Mouse (Mus musculus): ENCODE measurements around the gene E2f6. TPM values are rescaled to one million over a fixed set of nuclear protein-coding genes. Genes with fewer than 3 reads are reported as not detected.

Gene E2f6
- polyA plus RNA-seq, 1 experiment = 6.5 TPM

- DNase-seq (ENCODE audit: low read depth in 1 of 2, low spot score in 2 of 2) = no peak
- WGBS = 82% methylated on average over 14 of the region's 14 CpGs
- no peaks in the 10 kb centered on the region for H3K36me3 ChIP-seq (ENCODE audit: control insufficient read depth, insufficient read depth, low read length)
- TF ChIP-seq CTCF (IDR thresholded peaks at IDR 0.05; ENCODE audit: extremely low read depth, insufficient read depth, insufficient read length, insufficient replicate concordance) (no peak), POLR2A (IDR thresholded peaks at IDR 0.05; ENCODE audit: low read depth, low read length) (no peak)
- H3K4me1 ChIP-seq (ENCODE audit: control insufficient read depth, insufficient read depth, insufficient read length) = no peaks in the 10 kb centered on the region
- no peak overlapping the region for H3K4me3 ChIP-seq (ENCODE audit: extremely low read depth, insufficient read depth, insufficient read length)
- no peaks in the 10 kb centered on the region for H3K27me3 ChIP-seq (ENCODE audit: control insufficient read depth, insufficient read depth, low read length)
- H3K27ac ChIP-seq (ENCODE audit: insufficient read depth, low read length) = no peak overlapping the region
Observed at GRCm38 (mm10) chr12:16844623-16845592, 34.1 kb downstream of the E2f6 start.

- Histone ChIP-seq H3K4me3 (ENCODE audit: extremely low read depth, insufficient read depth, insufficient read length) (no peak overlapping the region), H3K4me1 (ENCODE audit: control insufficient read depth, insufficient read depth, insufficient read length) (no peaks in the 10 kb centered on the region), H3K27ac (ENCODE audit: insufficient read depth, low read length) (no peak overlapping the region), H3K27me3 (ENCODE audit: control insufficient read depth, insufficient read depth, low read length) (no peaks in the 10 kb centered on the region), H3K36me3 (ENCODE audit: control insufficient read depth, insufficient read depth, low read length) (no peaks in the 10 kb centered on the region)
- no peak for TF ChIP-seq POLR2A (IDR thresholded peaks at IDR 0.05; ENCODE audit: low read depth, low read length)
- no peak for TF ChIP-seq CTCF (IDR thresholded peaks at IDR 0.05; ENCODE audit: extremely low read depth, insufficient read depth, insufficient read length, insufficient replicate concordance)
- no peak for DNase-seq (ENCODE audit: low read depth in 1 of 2, low spot score in 2 of 2)
- 67% methylated on average over 4 of the region's 4 CpGs for WGBS
Observed at GRCm38 (mm10) chr12:16847204-16847792, 36.5 kb downstream of the E2f6 start.

DNA sequence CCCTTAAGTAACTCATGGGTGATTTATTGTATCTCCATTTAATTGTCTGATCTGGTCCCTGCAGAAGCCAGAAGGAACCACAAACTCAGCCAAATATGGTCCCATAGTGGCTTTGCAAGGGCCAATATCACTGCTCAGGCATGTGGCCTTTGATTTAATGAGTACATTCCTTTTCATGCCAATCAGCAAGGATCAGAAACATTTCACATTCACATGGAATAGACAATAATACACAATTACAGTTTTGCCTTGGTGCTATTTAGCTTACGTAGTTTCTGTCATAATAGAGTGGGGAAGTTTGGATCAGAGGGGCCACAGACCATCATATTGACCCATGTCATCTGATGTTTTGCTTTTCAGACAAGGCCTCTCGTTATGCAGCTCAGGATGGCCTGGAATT lies 37.7 kb downstream of the E2f6 start:
- Histone ChIP-seq H3K4me1 (ENCODE audit: control insufficient read depth, insufficient read depth, insufficient read length) (no peaks in the 10 kb centered on the region), H3K4me3 (ENCODE audit: extremely low read depth, insufficient read depth, insufficient read length) (no peak overlapping the region), H3K27me3 (ENCODE audit: control insufficient read depth, insufficient read depth, low read length) (no peaks in the 10 kb centered on the region), H3K36me3 (ENCODE audit: control insufficient read depth, insufficient read depth, low read length) (no peaks in the 10 kb centered on the region), H3K27ac (ENCODE audit: insufficient read depth, low read length) (no peak overlapping the region)
- TF ChIP-seq POLR2A (IDR thresholded peaks at IDR 0.05; ENCODE audit: low read depth, low read length) = no peak
- TF ChIP-seq CTCF (IDR thresholded peaks at IDR 0.05; ENCODE audit: extremely low read depth, insufficient read depth, insufficient read length, insufficient replicate concordance) = no peak
- WGBS = 89% methylated on average over 2 of the region's 2 CpGs
- no peak for DNase-seq (ENCODE audit: low read depth in 1 of 2, low spot score in 2 of 2)

GRCm38 (mm10) chr12:16849821-16850220 lies 39.1 kb downstream of the E2f6 start:
- Histone ChIP-seq H3K27me3 (ENCODE audit: control insufficient read depth, insufficient read depth, low read length) (no peaks in the 10 kb centered on the region), H3K4me1 (ENCODE audit: control insufficient read depth, insufficient read depth, insufficient read length) (no peaks in the 10 kb centered on the region), H3K4me3 (ENCODE audit: extremely low read depth, insufficient read depth, insufficient read length) (no peak overlapping the region), H3K36me3 (ENCODE audit: control insufficient read depth, insufficient read depth, low read length) (no peaks in the 10 kb centered on the region), H3K27ac (ENCODE audit: insufficient read depth, low read length) (no peak overlapping the region)
- no peak for TF ChIP-seq CTCF (IDR thresholded peaks at IDR 0.05; ENCODE audit: extremely low read depth, insufficient read depth, insufficient read length, insufficient replicate concordance)
- no peak for TF ChIP-seq POLR2A (IDR thresholded peaks at IDR 0.05; ENCODE audit: low read depth, low read length)
- WGBS = 38% methylated on average over 2 of the region's 2 CpGs
- no peak for DNase-seq (ENCODE audit: low read depth in 1 of 2, low spot score in 2 of 2)

DNA sequence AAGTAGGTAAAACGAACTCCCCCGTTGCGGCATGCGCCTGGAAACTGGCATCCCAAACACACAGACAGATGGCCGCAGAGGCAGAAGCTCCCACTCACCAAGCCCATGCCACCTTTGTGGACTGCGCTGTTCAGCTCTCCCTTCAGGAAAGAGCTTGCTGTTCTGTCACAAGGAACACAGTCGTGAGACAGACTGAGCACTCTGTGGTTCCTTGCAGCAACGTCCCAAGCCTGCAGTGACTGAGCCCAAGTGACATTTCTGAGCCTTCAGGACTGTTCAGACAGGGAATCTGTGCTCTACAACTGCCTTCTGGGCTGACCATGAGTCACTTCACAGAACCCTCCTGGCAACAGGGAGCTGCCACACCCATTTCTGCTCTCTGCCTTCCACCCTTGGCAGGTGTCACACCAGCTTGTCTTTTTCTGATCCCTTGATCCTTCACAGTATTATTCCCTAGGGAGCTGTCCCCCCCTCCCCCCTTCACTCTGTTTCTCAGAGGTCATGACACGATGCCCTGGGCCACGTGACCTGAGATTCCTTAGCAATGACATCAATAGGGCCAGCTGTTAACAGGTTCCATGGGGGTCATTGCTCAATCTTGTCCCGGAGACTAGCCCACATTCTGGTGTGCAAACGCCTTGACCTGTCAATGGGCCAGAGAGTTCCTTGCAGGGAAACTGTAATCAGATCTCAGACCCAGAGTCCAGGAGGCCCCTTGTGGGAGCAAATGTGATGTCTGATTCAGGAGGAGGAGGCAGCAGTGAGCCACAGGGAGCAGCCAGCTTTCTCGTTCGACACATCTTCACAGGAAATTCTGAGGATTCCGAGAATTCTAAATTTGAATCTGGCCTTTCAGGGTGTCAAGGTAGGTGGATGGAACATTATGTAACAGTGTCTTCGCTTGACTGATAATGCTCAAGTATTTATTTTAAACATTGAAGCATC lies 39.9 kb downstream of the E2f6 start:
- H3K36me3 ChIP-seq (ENCODE audit: control insufficient read depth, insufficient read depth, low read length) = no peaks in the 10 kb centered on the region
- no peak overlapping the region for H3K27ac ChIP-seq (ENCODE audit: insufficient read depth, low read length)
- 81% methylated on average over 16 of the region's 16 CpGs for WGBS
- H3K4me1 ChIP-seq (ENCODE audit: control insufficient read depth, insufficient read depth, insufficient read length) = no peaks in the 10 kb centered on the region
- TF ChIP-seq CTCF (IDR thresholded peaks at IDR 0.05; ENCODE audit: extremely low read depth, insufficient read depth, insufficient read length, insufficient replicate concordance) (no peak), POLR2A (IDR thresholded peaks at IDR 0.05; ENCODE audit: low read depth, low read length) (no peak)
- H3K4me3 ChIP-seq (ENCODE audit: extremely low read depth, insufficient read depth, insufficient read length) = no peak overlapping the region
- H3K27me3 ChIP-seq (ENCODE audit: control insufficient read depth, insufficient read depth, low read length) = no peaks in the 10 kb centered on the region
- no peak for DNase-seq (ENCODE audit: low read depth in 1 of 2, low spot score in 2 of 2)

DNA sequence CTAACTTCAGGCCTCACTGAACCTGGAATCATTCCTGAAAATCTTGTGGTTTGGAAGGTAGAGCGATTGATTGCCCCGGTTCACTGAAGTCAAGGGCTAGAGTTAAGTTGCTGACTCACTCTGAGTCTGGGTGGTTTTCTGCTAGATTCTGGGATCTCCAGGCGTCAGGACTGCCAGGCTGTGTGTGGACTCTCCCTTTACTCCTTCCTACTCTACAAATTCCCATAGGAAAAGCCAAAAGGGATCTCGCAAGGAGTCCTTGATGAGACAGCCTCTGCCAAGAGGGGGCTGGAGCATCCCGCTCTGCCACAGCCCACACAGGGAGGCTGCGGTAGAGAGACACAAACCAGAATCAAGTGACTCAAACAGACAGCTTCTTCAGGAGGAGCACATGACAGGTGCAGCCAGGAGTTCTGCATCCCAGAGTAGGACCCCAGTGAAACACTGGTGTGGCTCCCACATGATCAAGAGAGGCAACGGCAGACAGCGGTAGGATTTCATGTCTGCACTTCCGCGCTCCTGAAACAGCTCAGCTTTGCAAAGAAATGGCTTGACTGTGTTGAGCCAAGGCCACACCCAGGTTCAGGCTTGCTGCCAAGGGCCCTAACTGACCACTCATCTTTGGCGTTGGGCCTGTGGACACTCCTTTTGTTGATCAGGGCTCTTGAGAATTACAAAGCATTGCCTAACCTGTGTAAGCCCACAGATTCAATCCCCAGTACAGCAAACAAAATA lies 42.8 kb downstream of the E2f6 start:
- no peak for DNase-seq (ENCODE audit: low read depth in 1 of 2, low spot score in 2 of 2)
- Histone ChIP-seq H3K27ac (ENCODE audit: insufficient read depth, low read length) (0 out of 2 replicates have a peak overlapping the region, but pooled peaks have one; percentile 7), H3K36me3 (ENCODE audit: control insufficient read depth, insufficient read depth, low read length) (no peaks in the 10 kb centered on the region), H3K4me1 (ENCODE audit: control insufficient read depth, insufficient read depth, insufficient read length) (no peaks in the 10 kb centered on the region), H3K27me3 (ENCODE audit: control insufficient read depth, insufficient read depth, low read length) (no peaks in the 10 kb centered on the region), H3K4me3 (ENCODE audit: extremely low read depth, insufficient read depth, insufficient read length) (no peak overlapping the region)
- no peak for TF ChIP-seq POLR2A (IDR thresholded peaks at IDR 0.05; ENCODE audit: low read depth, low read length)
- TF ChIP-seq CTCF (IDR thresholded peaks at IDR 0.05; ENCODE audit: extremely low read depth, insufficient read depth, insufficient read length, insufficient replicate concordance) = no peak
- WGBS = 75% methylated on average over 11 of the region's 11 CpGs
